Mouse (Mus musculus) adrenal gland, postnatal 25 days (tissue): ENCODE measurements at regions not wholly inside any gene's neighbourhood (a gene's known extent, or its start where the extent isn't known, plus 50 kb on each side); places are given as distances from the start of the nearest gene placed in this dataset.

Source experiments
- DNase-seq: peaks from one replicate; pipeline ENCODE4 v3.0.0; 2021; ENCODE audit warnings: mixed read lengths

DNA sequence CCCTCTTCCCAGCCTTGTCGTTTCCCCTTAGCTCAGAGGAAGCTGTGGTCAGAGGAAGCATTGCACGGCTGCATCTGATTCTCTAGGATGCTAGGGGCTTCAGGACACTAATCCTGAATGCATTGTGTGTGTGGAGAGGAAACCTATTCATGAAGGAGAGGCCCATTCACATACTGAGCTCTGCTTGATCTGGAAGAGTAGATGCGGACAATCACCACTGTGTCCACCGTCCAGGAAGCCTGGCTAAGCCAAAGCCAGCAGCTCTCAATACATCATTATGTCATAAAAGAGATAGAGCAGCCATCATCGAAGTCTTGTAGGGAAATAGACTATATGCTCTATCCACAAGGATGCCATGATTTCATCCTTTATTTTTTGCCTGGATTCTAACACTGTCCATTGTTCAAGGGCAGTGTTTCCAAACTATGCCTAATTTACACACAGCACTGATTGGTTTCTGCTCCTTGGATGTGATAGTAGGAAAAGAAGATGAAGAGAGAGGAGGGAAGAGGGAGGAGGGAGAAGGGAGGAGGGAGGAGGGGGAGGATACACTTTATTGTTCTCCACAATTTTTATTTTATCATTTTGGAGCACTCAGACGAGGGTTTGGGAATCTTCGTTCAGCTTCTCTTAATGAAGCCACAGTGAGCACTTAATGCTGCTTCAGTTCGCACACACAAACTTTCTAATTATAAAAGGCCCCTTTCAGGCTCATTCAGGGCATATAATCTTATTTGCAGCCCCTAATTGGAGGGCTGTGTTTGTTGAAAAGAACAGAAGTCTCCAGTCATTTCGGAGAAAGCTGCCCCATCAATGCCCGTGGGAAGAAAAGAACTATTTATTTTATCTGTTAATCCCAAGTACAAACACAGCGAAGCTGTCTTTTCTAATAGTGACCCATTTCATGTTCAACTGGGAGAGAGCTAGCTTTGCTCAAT is 195.0 kb downstream of the Pdgfra start:
- DNase-seq, result no peak

DNA sequence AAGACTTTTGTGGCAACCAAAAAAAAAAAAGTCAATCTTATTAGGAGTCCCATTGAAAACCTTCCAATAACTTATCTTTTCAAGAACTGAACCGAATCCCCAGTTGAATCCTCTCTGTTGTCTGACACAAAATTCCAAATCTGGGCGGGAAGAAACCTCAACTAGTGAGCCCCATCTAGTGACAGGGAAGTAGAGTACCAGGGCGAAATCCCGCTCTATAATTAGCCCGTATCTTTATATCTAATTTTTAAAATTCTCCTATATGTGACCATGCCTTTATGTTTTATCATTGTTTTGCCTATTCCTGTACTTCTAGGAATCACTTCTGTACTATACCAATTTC is 195.7 kb downstream of the Pdgfra start:
- DNase-seq, result no peak

DNA sequence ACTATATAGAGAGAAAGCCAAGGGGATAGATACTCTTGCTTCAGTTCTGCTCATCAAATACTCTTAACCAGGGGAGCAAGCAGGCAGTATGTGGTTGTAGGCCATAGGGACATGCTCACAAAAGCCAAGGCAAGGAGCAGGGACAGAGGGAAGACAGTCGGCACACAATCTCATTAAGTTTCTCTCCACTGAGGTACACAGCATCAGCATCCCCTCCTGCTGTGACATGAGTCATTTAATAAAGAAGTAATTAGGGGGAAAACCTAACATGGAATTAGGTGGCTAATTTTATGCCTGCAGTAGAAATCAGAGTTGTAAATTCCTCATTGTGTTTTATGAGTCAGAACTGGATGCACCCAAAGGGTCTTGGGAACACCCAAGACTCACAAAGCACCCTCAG is 203.2 kb downstream of the Pdgfra start:
- no peak for DNase-seq

DNA sequence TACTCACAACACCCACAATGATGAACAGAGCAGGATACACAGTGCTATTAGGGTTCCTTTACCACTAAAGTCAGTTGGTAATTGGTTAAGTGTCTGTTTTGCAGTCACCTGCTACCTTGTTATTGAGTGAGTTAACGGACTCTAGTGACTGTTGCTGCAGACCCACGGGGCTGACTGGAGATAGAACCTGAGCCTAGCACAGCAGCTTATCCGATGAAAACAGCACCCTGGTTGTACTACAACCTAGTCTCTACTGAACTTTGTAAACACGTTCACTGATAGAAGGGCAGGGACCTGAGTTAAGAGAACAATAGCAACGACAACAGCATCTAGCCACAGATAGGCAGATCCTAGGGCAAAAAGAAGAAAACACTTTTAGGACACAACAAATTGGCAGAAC is 206.8 kb downstream of the Pdgfra start:
- no peak for DNase-seq

DNA sequence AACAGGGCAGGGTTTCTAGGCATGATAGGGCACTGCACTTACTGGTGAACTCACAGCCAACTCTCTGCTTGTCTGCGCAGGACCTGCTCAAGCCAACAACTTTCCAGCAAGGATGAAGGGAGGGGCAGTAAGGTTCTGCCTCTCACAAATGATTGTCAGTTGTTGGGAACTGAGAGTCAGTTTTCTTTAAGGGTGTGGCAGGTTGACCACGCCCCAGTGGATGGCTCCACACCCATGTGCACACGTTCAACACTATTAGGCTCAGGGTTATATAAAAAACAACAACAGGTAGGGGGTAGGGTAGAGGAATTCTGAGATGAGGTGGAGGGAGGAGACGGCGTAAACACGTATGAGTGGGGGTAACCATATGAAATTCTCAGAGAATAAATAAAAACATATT is 210.9 kb upstream of the Kit start:
- no peak for DNase-seq

DNA sequence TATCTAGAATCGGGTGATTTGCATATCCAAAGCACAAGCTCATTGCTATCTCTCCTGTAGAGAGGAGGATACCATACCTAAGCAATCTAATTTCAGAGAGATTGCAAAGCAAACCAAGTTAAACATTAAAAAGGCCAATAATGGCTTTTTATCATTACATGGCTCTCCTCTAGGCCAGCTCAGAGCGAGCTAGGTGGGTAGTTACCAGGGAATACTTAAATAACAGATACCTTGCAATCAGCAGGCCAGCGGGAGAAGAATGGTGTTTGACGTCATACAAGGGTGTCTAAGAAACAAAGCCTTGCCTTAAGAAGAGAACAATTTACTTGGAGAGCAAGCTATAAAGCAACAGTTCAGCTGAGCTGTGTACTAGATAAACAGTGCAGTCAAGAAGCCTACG is 207.4 kb upstream of the Kit start:
- no peak for DNase-seq

DNA sequence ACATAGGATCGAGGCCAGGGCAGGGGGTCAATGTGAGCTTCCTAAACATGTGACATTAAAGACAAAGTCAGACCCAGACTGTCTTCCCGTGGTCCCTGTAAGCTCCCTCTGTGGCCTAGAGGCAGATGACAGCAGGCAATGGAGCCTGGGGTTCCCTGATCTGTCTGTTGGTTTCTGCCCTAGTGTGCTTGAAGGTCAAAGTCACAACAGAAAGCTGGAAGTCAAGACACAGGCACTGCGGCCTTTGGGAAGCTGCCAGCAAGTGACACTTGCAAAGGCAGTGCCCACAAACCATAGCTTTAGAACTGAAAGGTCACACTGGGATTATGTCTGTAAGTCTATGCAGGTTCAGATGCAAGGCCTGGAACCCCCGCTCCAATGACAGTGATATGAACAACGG is 206.0 kb upstream of the Kit start:
- peak; percentile 34 for DNase-seq

DNA sequence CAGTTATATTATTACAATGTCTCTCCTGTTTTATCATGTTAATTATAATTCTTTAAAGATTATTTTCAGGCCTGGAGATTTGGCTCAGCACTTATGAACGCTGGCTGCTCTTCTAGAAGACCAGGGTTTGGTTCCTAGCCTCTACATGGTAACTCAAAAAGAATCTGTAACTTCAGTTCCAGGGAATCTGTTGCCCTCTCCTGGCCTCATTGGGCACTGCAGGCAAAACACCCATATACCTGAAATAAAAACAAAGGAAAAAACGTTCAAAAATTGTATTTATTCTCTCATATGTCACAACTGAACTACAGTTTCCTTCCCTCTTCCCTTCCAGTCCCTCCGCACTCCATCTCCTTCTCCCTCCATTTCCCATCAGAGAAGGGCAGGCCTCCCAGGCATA is 201.9 kb upstream of the Kit start:
- DNase-seq, result no peak

DNA sequence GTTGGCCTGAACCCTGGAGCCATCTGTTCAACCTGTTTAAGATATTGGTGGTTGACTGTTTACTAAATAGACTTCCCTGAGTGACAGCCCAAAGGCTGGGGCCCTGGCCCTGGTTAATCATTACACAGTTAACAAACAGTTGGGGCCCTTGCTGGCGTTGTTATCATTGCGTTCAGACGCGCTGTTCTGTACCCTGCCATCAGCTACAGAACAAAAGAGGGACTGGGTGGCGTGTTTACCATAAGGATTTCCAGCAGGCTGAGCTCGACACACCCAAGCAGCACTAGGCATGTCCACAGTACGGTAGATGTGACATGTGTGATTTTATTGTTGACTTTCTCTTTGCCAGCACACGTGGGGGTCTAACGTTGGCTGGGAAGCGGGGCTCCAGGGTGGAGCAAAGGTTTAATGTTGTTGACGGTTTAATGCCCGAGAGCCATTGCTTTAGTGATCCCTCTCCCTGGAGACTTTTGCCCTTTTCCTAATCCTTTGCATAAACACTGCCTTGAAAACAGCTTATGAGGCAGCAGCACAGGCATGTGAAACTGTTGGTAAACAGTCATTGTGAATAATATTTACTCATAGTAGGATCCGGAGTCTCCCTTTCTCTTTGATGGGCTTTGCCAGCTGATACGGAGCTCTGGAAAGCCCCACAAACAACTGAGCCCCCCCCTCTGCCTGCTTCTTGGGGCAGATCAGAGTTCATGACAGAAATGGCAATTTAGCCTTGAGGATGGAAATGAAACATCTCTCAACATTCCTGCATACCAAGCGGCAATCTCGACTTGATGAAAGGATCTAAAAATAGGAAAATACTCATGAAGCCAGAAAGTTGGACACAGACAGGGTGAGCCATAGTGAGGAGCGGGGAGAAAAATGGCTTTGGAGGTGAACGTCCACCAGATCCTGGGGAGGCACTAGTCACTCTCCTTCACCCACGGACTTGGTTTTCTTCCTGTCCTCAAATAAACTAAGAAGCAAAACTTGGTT is 197.1 kb upstream of the Kit start:
- DNase-seq, result no peak

DNA sequence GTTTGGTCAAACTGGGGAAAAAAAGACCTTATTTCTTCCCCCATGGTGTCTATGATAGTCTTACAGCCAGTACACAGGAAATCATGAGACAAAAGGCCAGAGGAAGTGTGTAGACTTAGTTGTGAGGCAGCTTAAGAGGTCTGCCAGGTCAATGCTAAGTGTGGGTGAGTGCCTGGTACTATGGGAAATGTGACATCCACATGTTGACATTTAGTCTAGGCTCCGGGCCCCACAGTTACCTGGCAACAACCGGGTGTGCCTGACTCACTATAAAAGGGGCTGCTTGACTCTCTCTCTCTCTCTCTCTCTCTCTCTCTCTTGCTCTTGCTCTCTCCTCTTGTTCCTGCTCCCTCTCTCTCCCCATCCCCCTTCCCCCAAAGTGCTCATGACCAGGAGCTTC is 196.1 kb upstream of the Kit start:
- DNase-seq, result no peak

DNA sequence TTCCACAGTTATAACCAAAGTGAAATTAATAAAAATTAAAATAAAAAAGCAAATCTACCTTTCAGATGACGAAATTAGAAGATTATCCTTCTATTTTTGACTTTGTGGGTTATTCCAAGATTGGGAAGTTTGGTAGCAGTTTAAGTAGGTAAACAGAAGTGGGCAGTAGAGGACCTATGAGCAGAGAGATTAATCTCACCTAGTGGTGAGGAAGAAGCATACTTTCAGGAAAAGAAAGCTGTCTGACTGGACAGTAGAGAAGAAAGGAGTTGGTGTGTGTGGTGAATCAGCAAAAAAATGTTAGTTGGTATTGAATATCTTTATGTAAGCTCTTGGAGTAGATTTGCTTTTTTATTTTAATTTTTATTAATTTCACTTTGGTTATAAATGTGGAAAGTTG is 194.4 kb upstream of the Kit start:
- no peak for DNase-seq

DNA sequence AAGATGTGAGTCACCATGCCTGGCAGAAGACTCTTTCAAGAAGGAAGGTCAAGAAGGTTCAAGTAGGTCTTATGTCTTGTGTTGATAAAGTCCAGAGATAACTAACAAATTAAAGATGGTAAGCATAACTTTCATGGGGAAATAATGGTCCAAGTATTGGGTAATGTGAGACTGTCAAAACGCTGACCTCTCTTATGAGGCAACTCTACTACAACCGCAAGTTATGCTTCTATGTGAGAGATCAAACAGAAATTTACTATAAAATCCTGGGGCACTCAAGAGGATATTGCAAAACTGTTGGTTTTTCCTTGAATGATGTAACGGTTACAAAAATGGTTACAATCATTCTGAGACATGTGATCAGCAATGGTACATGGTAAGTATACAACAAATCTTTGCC is 192.6 kb upstream of the Kit start:
- DNase-seq, result no peak

DNA sequence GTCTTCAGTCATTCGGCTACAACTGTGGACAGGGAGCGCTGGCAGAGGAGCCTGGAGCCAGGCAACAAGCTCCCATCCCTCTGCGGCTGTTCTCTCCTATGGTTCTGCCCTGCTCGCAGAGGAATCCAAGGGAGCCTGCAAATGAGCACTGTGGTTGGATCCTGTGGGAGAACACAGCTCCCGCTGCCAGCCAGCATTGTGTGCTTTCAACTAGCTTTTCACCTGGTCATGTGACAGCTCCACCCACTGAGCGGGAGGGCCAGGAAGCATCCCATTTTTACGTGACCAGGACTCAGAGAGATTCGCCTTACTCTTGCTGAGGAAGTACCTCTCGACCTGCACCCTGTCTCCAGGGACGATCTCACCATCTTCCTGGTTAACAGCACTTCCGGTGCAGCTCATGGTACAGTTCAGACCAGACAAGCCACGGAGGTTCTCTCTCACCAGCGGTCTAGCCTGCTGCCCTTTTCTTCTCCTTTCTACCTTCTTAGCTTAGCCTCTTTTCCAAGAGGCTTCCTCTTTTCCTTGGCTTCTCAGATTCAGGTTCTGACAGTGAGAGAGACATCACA is 186.7 kb upstream of the Kit start:
- no peak for DNase-seq

DNA sequence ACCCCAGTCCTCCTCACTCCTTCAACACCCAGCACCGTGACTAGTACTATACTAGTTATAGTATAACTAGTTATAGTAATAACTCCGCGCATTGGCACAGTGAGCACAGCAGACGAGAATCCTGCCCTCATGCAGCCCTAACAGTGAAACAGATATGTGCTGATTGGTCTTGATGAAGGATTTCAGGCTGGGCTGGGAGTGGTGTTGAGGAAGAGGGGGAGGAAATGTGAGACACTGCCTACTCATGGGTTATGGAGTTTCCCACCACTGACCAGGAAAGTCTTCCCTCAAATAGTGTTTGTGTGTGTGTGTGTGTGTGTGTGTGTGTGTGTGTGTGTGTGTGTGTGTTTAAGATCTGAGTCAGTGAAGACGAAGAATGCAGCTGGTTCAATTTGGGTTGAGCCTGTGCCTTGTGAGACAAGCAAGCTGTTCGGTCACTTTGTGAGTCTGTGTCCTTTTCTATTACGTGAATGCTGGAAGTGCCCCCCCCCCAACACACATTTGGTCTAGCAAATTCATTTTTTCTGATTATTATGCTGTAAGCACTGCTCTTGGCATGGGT is 185.9 kb upstream of the Kit start:
- DNase-seq, result no peak

DNA sequence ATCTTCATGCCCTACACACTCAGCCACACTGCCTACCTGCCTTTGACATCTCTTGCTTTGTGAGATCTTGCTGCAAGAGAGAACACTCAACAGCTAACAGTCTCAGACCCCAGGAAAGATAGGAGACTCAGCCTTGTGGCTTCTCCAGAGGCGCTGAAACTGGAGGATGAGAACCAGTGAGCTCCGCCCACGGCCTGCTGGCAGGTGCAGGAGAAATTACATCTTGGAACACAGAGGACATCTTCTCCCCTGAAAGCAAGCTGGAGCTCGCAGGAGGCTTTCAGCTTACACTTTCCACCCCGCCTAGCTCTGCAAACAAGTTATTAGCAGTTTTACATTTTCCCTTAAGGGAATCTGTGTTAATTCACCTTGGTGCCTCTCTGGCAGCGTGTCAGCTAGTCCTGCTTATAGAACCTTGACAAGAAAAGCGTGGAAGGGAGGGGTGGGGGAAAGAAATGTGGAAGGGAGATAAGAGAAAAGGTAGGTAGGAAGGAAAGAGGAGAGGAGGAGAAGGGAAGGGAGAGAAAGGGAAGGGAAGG is 185.2 kb upstream of the Kit start:
- DNase-seq, result no peak

DNA sequence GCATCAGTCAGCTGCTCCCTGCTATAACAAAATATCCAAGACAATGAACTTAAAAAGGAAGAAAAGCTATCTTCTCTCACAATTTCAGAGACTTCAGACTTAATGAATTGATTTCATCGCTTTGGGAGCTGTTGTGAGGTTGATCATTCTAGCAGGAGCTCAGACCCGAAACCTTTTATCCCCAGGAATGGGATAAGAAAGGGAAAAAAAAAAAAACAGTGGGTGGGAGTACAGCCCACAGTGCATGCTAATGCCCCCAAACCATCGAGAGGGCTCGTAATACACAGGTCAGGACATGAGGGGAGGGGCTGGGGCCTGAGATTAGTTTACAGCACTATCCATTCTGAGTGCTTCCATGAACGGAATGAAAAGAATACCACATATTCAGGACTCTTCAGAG is 175.9 kb upstream of the Kit start:
- no peak for DNase-seq

DNA sequence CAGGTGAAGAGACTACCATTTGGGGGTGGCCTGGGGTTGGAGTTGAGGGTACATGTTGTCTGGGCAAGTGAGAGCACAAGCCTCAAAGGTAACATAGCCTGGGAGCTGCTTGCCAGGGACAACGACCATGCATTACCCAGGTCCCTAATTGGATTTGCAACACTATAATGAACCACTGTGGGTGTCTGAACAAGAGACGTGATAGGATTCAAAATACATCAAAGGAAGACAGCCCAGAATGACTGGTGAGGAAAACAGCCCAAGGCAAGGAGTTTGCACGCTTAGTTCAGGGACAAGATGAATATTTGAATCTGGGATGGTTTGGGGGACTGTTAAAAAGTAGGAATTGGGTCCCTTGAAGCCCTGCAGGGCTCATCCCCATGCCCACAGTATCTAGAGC is 173.0 kb upstream of the Kit start:
- DNase-seq, result no peak

DNA sequence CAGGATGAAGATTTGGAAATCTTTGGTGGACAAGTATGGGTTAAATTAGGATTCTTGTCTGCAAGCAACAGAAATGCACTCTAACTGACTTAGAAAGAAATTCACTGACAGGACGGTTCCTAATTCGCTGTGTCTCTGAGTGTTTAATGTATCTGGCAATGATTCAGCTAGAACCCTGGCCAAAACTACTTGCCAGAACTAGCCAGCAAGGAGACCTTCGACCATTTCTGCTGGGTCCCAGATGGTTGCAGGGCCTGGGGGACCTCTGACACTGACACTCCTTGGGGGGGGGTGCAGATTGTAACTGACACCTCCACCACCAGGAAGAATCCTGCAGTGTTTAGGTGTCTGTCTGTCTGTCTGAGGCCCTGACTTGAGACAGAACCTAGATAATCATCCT is 172.1 kb upstream of the Kit start:
- DNase-seq, result no peak

DNA sequence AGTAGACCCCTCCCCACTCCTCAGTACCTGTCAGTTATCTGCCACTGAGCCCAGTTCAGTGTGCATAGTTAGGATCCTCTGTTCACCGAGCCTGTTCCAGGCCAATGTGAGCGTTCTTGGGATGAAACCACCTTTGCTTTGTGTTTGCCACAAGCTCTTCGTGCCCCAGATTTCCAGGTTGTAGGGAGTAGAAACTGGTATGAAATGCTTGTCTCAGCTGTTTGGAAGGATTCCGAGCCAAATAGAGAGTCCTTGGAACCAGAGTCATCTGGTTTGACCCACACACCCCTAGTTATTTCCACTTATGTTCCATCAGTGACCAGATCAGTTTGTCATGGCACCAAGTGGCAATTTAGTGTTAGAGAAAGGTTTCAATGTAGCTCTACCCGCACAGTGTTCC is 171.2 kb upstream of the Kit start:
- DNase-seq, result no peak

DNA sequence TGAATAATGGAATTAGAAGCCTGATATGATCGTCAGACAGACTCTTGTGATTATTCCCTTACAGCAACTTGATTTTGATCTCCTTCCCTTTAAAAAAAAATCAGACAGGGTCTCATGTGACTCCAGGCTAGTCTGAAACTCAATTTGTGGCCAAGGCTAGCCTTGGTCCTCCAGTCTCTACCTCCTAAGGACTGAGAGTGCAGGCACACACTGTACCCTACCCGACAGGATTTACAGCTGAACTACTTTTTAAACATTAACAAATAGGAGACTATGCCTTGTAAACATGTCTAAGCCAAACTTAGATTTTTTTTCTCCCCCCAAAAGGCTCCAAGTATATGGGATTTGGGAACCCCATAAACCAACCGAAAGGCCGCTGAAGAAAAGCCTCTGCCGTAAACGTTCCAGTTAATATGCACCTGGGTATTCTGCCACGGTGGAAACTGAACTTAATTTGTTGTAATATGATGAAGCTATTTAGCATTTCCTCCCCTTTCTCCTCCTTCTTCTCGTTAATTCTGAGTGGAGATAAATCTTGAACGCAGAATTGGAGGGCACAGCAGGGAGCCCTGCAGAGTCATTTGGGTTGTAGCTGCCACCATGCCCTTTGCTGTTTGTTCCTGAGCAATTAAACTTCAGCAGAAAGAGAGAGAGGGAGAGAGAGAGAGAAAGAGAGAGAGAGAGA is 170.0 kb upstream of the Kit start:
- DNase-seq, result no peak

DNA sequence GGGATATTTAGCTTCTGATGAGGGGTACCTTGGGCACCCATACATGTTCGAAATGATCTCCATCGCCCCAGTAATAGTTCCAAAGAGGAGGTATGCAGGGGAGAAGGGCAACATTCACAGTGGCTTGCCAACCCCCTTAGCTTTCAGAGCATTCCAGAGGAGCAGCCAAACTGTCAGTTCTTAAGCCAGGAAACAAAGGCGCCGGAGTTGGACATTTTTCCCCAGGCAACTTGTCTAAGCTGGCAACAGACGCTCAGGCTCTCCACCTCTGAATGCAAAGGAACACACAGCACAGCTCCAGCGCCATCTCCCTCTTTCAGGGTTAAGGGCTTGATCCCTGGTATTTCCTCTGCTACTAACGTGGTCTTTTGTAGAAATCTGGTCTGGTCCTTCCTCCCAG is 169.2 kb upstream of the Kit start:
- DNase-seq, result no peak

DNA sequence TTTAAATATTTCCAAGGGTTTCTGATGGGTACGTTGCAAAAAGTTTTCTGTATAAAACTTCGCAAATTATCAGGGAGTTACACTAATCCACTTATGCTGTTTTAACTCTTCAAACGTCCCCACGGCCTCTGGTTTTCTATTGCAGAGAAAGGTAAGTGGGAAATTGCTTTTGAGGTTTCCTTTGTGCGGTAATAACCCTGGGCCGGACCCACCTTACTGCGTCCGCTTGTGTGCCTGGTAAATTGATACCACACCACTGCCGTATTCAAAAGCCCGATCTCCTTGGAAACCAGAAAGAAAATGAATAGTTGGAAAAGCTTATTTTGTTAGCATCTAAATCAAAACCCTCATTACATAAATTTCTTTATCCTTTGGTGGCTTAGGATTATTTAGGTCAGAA is 167.0 kb upstream of the Kit start:
- DNase-seq, result no peak
